Mouse (Mus musculus) stomach, postnatal 0 days (tissue): ENCODE measurements at regions not wholly inside any gene's neighbourhood (a gene's known extent, or its start where the extent isn't known, plus 50 kb on each side); places are given as distances from the start of the nearest gene placed in this dataset.
A peak's percentile ranks its signal among the peaks of the same experiment; 100 is the strongest.

ENCODE experiments used
- CTCF ChIP-seq: IDR thresholded peaks from 2 replicates; pipeline ENCODE4 v1.5.1; 2016; ENCODE audit warnings: antibody characterized with exemption, low read depth, mild to moderate bottlenecking, moderate library complexity
- EP300 ChIP-seq: optimal IDR thresholded peaks from 2 replicates; pipeline ENCODE3; 2016; ENCODE audit warnings: antibody characterized with exemption

DNA sequence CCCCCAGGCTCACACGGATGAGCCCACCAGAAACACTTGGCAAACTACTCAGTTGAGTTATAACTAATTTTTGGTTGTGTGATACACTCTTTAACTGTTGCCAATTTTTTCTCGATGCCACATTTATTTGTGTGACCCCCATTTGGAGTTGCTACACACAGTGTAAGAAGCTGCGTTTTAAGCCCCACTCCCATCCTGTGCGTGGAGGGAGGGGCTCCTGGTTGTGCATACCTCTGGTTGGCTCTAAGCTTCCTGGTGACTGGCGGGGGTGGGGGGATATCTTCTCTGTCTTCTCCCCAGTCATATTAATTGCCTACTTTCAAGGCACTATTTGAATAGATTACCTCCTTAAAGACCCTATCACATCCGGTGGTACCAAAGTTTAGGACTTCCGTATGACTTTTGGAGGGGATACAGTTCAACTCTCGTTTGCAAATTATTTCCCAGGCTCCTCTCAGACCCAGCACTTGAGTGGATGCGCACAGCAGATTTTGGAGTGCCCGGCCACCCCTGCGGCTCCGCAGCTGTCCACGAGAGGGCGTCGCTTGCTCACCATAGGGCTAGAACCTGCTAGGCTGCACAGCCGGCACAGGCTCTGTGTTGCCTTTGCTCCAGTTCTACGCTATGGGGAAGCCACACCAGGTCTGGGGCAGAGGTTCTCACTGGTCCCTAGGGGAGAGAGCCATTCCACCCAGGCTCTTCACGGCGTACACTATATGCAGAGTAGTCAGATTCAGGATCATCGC, 66.5 kb upstream of the Sept5 start:
- TF ChIP-seq CTCF (peak; percentile 94), EP300 (no peak)
